Mouse (Mus musculus) bone marrow, adult 2 months (tissue): ENCODE data around the gene Jam3.

Experiments
- CTCF ChIP-seq: fragments of 200-500 bp; IDR thresholded peaks from 2 replicates; pipeline ENCODE4 v1.5.1; 2011; ENCODE audit warnings: low read length, control low read depth; ENCODE audit not compliant: control insufficient read depth, insufficient read depth
- POLR2A ChIP-seq: fragments of 200-500 bp; IDR thresholded peaks from 2 replicates; pipeline ENCODE4 v1.6.1; 2011; ENCODE audit warnings: low read depth, mild to moderate bottlenecking, control low read depth, low read length, borderline replicate concordance; ENCODE audit not compliant: control insufficient read depth

DNA sequence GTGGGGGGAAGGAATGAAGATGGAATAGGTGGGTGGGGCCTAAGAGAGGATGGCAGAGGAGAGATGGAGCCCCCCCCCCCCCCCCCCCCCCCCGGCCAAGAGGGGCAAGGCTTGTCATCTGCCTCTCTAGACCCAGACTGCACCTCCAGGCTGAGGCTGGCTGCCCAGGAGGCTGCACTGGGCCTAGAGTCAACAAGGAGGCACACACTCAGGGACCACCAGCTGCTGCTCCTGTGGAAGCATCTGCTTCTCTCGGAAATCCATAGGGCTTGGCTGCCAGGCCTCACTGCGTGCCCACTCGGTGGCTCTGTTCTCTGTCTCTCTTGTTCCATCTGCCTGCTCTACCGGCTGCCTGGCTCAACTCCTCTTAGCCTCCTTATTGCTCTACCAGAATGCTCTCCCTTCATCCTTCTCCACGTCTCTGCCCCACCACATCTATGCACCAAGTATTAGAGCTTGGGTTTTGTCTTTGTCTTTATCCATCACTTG is 38.4 kb upstream of the Jam3 start:
- TF ChIP-seq CTCF (no peak), POLR2A (no peak)
